Mouse (Mus musculus): ENCODE measurements around the gene Phc1. TPM values are rescaled to one million over a fixed set of nuclear protein-coding genes. Genes with fewer than 3 reads are reported as not detected.

Gene Phc1
- total RNA-seq, 1 experiment from 2014 or later, result 13.7 TPM

- no peak for ATAC-seq (ENCODE audit: extremely low read depth, insufficient number of reproducible peaks, low FRiP score, poor library complexity, severe bottlenecking)
These were observed 863 bp upstream of the Phc1 start for GRCm38 (mm10) chr6:122341038-122341810.

DNA sequence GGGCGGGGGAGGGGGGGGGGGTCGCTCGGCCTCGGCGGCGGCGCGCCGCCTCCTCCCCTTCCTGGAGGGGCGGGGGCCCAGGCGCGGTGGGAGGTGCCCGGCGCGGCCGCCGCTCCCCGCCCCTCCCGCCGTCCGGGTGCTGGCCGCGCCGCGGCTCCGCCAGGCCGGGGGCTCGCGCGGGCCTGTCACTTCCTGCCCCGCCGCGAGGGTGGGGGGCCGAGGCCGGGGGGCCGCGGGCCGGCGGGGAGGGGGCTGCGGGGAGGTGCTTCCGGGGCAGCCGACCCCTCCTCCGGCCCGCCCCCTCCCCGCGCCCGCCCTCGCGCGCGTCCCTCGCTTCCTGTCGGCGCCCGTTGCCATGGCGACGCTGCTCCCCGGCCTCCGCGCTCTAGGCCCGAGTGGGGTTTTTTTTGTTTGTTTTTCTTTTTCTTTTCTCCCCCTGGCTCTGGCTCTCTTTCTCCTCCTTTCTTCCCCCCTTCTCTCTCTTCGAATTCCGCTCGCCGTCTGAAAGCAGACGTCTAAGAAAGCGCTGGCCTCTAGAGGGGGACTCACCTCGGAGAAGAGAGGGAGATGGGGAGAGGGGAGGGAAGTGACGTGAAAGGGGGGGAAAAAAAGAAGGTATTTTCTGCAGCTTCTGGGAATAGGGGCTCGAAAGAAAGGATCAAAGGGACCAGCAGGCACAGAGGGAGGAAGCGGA is 566 bp downstream of the Phc1 start:
- ATAC-seq (ENCODE audit: extremely low read depth, insufficient number of reproducible peaks, low FRiP score, poor library complexity, severe bottlenecking), result peak; percentile 61

- ATAC-seq (ENCODE audit: extremely low read depth, insufficient number of reproducible peaks, low FRiP score, poor library complexity, severe bottlenecking), result peak; percentile 58
These were observed 1.2 kb downstream of the Phc1 start for GRCm38 (mm10) chr6:122339047-122339647.

- ATAC-seq (ENCODE audit: extremely low read depth, insufficient number of reproducible peaks, low FRiP score, poor library complexity, severe bottlenecking), result no peak
These were observed 2.8 kb downstream of the Phc1 start for GRCm38 (mm10) chr6:122337546-122337945.

DNA sequence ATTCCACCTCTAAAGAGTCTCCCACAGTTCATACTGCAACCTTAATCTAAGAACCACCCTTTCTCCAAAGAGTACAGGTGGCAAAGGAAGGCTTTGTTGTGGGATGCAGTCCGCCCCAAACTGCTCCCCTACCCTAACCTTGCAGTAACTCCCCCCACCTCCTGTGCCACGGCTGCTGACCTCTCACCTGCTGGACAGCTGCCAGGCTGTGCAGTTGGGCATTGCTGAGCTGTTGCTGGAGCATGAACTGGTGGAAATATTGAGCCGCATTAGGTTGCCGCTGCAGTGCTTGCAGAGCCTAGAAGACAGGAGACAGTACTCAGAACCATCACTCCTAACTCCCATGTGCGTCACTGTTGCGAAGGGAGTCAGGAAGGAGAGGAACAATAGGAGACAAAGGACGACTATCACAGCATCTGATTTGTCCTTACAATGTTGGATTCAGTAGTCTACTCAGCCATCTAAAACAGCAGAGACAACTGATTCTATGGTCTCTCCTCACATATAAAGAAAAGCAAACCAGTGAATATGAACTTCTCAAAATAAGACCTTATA is 5.5 kb downstream of the Phc1 start:
- no peak for ATAC-seq (ENCODE audit: extremely low read depth, insufficient number of reproducible peaks, low FRiP score, poor library complexity, severe bottlenecking)

GRCm38 (mm10) chr6:122333081-122333612 is 7.2 kb downstream of the Phc1 start:
- ATAC-seq (ENCODE audit: extremely low read depth, insufficient number of reproducible peaks, low FRiP score, poor library complexity, severe bottlenecking), result no peak

DNA sequence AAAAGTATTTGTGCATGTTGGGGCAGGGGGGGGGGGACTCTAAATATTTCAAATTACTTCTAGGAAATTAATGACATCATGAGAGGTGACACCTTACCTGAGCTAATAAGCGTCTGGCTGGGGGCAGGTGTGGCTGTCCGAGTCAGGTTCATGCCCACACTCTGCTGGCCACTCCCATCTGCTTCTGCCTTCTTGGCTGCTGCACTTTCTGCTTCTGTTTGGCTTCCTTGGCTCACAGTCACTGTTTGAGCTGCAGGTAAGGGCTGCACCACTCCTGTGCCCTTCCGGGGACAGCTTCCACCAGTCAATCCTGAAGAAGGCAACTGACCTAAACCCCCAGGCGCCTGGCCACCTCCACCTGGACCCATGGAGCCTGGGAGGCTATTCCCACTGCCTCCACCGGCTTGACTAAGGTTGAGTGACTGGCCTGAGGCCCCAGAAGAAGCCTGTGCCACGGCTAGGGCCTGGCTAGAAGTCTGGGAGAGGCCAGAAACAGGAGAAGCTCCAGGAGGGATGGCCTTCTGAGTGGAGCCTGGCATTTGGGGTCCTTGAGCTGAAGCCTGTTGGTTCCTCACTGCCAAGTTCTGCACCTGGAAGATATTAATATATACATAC is 14.9 kb downstream of the Phc1 start:
- no peak for ATAC-seq (ENCODE audit: extremely low read depth, insufficient number of reproducible peaks, low FRiP score, poor library complexity, severe bottlenecking)

DNA sequence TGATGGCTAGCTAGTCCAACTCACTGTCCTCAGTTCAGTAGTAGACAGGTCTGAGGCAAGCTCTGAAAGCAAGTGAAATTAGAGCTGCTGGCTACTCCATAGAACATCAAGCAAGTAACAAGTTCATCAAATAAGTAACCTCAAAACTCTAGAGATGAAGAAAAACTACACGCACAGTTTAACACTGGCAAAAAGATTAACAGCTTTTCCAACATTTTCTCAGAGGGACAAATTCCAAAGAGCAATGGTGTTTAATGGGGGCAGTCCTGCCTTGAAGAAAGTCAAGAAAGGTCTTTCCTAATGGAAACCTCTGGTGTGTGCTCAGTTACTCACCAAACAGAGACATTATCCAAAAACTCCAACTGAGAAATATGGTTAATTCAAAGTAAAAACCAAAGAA is 21.6 kb downstream of the Phc1 start:
- ATAC-seq (ENCODE audit: extremely low read depth, insufficient number of reproducible peaks, low FRiP score, poor library complexity, severe bottlenecking), result no peak

- ATAC-seq (ENCODE audit: extremely low read depth, insufficient number of reproducible peaks, low FRiP score, poor library complexity, severe bottlenecking), result no peak
These were observed 30.1 kb downstream of the Phc1 start for GRCm38 (mm10) chr6:122310187-122310820.

DNA sequence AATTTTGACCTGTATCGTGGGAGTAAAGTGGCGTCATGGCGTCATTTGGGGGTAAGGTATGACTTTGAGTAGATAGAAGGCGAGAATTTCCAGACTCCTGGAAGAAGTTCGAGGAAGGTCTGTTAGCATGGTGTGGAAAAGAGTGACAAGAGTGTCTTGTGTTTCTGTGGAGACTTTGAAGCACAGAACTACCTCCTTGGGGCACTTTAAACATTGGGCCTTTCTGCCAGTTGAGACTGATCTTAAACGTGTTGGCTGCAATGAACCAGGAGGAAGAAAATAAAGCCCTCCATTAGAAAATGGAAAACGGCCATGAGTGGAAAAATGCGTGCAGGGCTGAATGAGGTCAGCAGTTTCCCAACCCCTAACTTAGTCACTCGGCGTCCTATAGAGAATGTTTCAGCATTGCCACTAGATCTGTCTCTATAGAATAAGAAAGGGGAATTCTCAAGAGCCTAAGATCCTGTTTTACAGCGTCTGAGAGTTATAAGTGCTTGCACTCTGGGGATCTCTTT is 30.9 kb downstream of the Phc1 start:
- no peak for ATAC-seq (ENCODE audit: extremely low read depth, insufficient number of reproducible peaks, low FRiP score, poor library complexity, severe bottlenecking)

GRCm38 (mm10) chr6:122308505-122309393 is 31.6 kb downstream of the Phc1 start, which contains the start of gene M6pr:
M6pr (plus strand) TSS chr6:122308720.
- ATAC-seq (ENCODE audit: extremely low read depth, insufficient number of reproducible peaks, low FRiP score, poor library complexity, severe bottlenecking), result peak; percentile 93

DNA sequence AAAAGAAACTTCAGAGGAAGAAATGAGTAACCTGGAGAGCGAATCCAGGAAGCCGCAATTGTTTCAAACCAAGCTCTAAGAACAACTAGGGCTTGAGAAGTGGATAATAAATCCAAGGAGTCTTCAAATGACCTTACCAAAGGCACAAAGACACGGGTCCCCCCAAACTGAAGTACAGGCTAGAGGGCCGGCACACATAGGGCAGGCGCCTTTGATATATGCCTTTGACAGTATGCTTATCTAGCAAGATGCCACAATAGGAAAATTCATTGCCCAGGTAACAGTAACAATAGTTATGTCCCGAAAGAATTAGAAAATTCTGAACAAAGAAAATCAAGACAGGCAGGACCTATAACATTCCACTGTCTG is 32.2 kb downstream of the Phc1 start:
- no peak for ATAC-seq (ENCODE audit: extremely low read depth, insufficient number of reproducible peaks, low FRiP score, poor library complexity, severe bottlenecking)

- no peak for ATAC-seq (ENCODE audit: extremely low read depth, insufficient number of reproducible peaks, low FRiP score, poor library complexity, severe bottlenecking)
These were observed 33.7 kb downstream of the Phc1 start for GRCm38 (mm10) chr6:122306707-122307106.

DNA sequence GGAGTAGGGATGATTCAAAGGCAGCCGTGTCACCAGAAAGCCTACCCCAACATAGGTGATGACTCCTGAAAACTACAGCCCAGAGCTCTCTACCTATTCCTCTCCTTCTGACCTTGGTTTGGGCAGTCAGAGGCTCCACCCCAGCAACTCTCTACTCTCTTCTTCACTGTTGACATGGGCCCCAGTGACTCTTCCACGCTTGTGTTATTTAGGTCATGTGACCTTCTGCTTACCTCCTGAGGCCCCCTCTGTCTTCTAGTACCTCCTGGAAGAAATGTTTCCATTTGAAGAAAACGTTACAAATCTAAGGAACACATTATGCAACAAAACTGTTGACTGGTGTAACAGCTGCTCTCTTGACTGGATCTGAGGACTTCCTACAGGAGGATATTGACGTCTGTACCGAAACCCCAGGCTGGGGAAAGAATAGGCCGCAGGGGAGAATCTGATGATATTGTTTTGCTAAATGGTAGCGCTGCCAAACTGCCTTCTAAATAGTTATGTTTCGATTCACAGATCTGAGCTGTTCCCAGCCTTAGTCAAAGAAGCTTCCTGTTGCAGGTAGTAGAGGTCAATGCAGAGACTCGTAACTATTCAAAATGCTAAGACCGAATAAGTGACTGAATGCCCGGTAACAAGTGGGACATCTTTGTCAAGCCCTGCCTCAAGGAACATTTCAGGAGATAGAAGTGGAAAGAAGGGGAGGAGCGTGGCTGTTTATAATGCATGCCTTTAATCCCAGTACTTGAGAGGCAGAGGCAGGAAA is 35.4 kb downstream of the Phc1 start:
- ATAC-seq (ENCODE audit: extremely low read depth, insufficient number of reproducible peaks, low FRiP score, poor library complexity, severe bottlenecking), result no peak

- ATAC-seq (ENCODE audit: extremely low read depth, insufficient number of reproducible peaks, low FRiP score, poor library complexity, severe bottlenecking), result no peak
These were observed 36.0 kb downstream of the Phc1 start for GRCm38 (mm10) chr6:122304355-122304754.

GRCm38 (mm10) chr6:122303526-122303925 is 36.8 kb downstream of the Phc1 start:
- ATAC-seq (ENCODE audit: extremely low read depth, insufficient number of reproducible peaks, low FRiP score, poor library complexity, severe bottlenecking), result no peak

GRCm38 (mm10) chr6:122302661-122303060 is 37.7 kb downstream of the Phc1 start:
- ATAC-seq (ENCODE audit: extremely low read depth, insufficient number of reproducible peaks, low FRiP score, poor library complexity, severe bottlenecking), result no peak
